Mouse (Mus musculus) T-helper 17 cell (primary cell): ENCODE results near the gene Usp38.

Experiments
- in situ Hi-C, 2 experiments: fragments of 300-600 bp; cut with MboI, MseI; formaldehyde crosslinking; loops; 1 replicate in 1 of 2; 2 replicates in 1 of 2; pipeline ENCODE4 v1.15.1; 2025; ENCODE audit warnings: high pct_unique_total_duplicates in 2 of 2

The Usp38 gene

DNA sequence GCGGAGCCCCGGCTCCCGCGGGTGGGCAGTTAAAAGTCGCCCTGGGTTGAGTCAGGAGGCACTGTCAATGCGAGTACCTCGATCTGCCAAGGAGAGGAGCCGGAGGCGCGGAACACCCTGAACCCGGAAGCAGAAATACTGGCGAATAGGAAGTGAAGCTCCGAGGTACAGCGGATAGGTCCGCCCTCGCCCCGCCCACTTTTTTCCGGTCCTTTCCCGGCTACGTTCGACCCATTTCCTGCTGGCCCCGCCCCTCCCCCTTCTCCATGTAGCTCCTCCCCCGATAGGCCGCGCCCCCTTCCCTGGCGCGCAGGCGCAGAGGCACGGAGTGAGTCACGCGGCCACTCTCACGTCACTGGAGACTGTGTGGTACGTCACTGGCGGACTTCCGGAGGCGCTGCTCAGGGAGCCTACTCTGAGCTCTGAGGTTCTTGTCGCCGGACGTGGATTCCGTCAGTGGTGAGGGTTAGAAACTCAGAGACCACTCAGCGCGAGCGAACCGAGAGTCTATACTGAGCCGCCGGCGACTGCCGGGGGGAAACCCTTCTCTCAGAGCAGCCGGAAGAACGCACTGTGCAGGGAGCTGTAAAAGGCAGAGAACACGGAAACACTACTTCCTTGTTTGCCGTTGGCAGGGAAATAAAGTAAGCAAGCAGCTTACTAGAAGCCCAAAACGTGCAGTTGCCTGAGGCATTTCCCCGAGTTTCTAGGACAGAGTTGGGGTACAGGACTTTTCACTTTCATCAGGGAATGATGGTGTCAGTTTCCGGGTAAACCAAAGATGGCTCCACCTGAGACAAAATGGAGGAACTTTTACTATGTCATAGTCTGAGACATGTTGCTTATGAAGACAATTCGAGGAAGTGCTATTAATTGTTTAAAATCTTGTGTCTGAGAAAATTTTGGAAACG is at the start of gene Usp38:
Gene Usp38, minus strand, starts transcription at position 140 of the 911 bp plus-strand sequence.
- in situ Hi-C loops = loop anchor here (5.0 to 25.0 kb wide), 6 partner anchors 268 to 1303 kb away; partner anchors contain the start of genes Abce1 (in 1 of the 2), Anapc10 (in 1 of the 2) and Smarca5 (in 1 of the 2)

DNA sequence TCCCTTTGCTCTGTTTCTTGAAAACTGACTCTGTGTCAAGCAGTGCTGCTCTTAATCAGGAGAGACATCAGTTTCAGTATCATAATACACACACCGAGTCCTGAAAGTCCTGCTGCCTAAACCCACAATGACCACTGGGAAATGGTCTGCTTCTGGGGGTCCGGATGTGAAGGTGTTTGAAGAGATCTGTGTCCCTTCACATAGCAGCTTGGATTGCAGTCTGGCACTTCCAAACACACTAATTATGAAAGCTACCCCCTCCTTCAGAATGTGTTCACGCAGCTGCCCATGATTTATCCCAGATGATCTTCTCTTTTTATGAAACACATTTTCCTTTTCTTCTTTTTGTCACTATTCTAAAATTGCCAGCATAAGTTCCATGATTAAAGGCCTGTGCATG is 47.8 kb upstream of the Usp38 start:
- in situ Hi-C loops = no loop called here

GRCm38 (mm10) chr8:81061950-81062349 is 47.2 kb upstream of the Usp38 start:
- in situ Hi-C loops = no loop called here

- in situ Hi-C loops = loop anchor here in 1 of 2 experiments (10.0 kb wide), 1 partner anchor 391 kb away; no protein-coding TSS in a partner anchor
These were observed 29.5 kb upstream of the Usp38 start for GRCm38 (mm10) chr8:81044201-81044600.

DNA sequence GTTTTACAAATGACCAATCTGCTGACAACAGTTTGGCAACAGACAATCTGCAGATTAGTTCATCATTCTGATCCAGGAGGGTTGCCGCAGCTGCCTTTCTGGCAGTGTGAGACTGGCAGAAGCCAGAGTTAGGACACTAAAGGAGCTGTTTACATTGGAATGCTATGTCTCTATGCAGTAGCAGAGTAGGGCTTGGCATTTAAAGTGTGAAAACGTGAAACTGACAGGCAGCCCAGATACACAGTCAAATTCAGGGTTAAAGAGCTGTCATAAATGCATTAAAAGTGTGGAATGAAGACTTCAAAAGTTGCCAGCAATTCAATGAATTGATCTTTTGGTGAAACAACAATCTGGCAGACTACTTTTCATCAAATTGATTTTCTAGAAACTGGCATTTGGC is 13.3 kb upstream of the Usp38 start:
- in situ Hi-C loops = no loop called here

GRCm38 (mm10) chr8:81017548-81017947 is 2.8 kb upstream of the Usp38 start:
- in situ Hi-C loops = loop anchor here (10.0 to 25.0 kb wide), 3 partner anchors 770 to 1305 kb away; partner anchors contain the start of genes Abce1 (in 1 of the 2) and Anapc10 (in 1 of the 2)

GRCm38 (mm10) chr8:81013811-81014530 is 757 bp downstream of the Usp38 start:
- in situ Hi-C loops = loop anchor here (5.0 to 25.0 kb wide), 6 partner anchors 267 to 1302 kb away; partner anchors contain the start of genes Abce1 (in 1 of the 2), Anapc10 (in 1 of the 2) and Smarca5 (in 1 of the 2)

- in situ Hi-C loops = loop anchor here (5.0 to 25.0 kb wide), 6 partner anchors 265 to 1300 kb away; partner anchors contain the start of genes Abce1 (in 1 of the 2), Anapc10 (in 1 of the 2) and Smarca5 (in 1 of the 2)
These were observed 2.0 kb downstream of the Usp38 start for GRCm38 (mm10) chr8:81012699-81013098.

- in situ Hi-C loops = loop anchor here (5.0 to 25.0 kb wide), 6 partner anchors 265 to 1300 kb away; partner anchors contain the start of genes Abce1 (in 1 of the 2), Anapc10 (in 1 of the 2) and Smarca5 (in 1 of the 2)
These were observed 2.6 kb downstream of the Usp38 start for GRCm38 (mm10) chr8:81012031-81012560.

- in situ Hi-C loops = loop anchor here (5.0 to 25.0 kb wide), 6 partner anchors 263 to 1298 kb away; partner anchors contain the start of genes Abce1 (in 1 of the 2), Anapc10 (in 1 of the 2) and Smarca5 (in 1 of the 2)
These were observed 4.3 kb downstream of the Usp38 start for GRCm38 (mm10) chr8:81010386-81010785.

- in situ Hi-C loops = loop anchor here (25.0 kb wide), 2 partner anchors 782 to 1293 kb away; partner anchors contain the start of genes Abce1 (in 1 of the 2) and Anapc10 (in 1 of the 2)
These were observed 9.6 kb downstream of the Usp38 start for GRCm38 (mm10) chr8:81005114-81005513.

- in situ Hi-C loops = loop anchor here in 1 of 2 experiments (25.0 kb wide), 2 partner anchors 1334 to 1959 kb away; partner anchors contain the start of gene Zfp827
These were observed 18.1 kb downstream of the Usp38 start for GRCm38 (mm10) chr8:80996632-80997031.

- in situ Hi-C loops = loop anchor here in 1 of 2 experiments (5.0 to 25.0 kb wide), 3 partner anchors 240 to 1955 kb away; partner anchors contain the start of gene Zfp827
These were observed 22.8 kb downstream of the Usp38 start for GRCm38 (mm10) chr8:80991937-80992336.

DNA sequence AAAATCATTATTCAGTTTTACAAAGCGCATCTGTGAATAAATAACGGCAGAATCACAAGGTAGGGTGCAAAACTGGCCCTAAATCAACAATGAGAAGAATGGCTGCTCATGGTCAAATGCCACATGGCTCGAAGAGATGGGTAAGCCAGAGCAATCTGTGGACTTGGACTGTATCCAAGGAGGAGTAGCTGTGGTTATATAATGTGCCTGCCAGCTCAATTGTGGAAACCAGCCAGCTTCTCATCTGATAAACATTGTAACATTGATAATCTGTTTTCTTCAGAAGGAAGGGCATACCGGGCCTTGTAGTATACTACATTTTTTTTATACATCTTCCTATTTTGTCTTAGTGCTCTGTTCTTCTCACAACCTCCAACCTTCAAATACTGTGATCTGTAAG is 31.9 kb downstream of the Usp38 start:
- in situ Hi-C loops = loop anchor here (10.0 to 25.0 kb wide), 3 partner anchors 1298 to 1946 kb away; partner anchors contain the start of gene Zfp827 (in 1 of the 2)

DNA sequence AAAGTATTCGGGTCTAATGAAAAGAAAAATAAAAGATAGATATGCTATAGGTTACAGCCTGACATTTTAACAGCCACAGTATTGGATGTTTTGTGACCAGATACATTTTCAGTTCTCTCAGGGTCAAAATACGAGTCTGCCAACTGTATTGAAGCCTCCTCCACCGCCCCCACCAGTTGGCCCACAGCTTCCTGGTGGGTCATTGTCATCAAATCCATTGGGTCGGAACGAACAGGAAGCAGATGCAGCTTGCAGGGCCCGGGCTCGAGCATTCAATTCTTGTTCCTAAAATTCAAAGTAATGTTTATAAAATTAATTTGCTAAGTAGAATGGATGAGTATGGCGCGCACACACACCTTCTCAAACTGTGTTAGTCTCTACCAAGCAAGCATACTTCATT is 33.0 kb downstream of the Usp38 start:
- in situ Hi-C loops = loop anchor here (10.0 to 25.0 kb wide), 3 partner anchors 1297 to 1944 kb away; partner anchors contain the start of gene Zfp827 (in 1 of the 2)

GRCm38 (mm10) chr8:80980063-80980462 is 34.7 kb downstream of the Usp38 start:
- in situ Hi-C loops = loop anchor here (10.0 to 25.0 kb wide), 3 partner anchors 1295 to 1943 kb away; partner anchors contain the start of gene Zfp827 (in 1 of the 2)

- in situ Hi-C loops = loop anchor here in 1 of 2 experiments (25.0 kb wide), 2 partner anchors 1315 to 1940 kb away; partner anchors contain the start of gene Zfp827
These were observed 37.5 kb downstream of the Usp38 start for GRCm38 (mm10) chr8:80977231-80977630.

DNA sequence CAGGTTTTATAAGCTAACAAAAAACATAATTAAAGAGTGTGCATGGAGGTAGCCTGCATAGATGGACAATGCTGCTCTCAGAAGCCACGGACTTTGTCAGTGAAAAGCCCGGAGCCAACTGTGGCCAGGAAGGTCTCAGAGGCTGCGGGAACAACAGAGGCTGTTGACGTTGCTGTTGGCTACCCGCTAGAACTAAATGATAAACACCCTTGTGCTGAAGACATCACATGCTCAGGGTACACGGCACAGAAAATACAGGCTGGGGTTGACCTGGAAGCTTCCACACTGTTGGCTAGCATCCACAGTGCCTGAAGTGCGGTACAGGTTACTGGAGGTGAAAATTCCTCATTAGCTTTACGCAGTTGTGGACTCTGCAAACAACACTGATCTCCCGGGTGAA is 43.6 kb downstream of the Usp38 start:
- in situ Hi-C loops = no loop called here

GRCm38 (mm10) chr8:80970000-80970685 is 44.6 kb downstream of the Usp38 start:
- in situ Hi-C loops = no loop called here

DNA sequence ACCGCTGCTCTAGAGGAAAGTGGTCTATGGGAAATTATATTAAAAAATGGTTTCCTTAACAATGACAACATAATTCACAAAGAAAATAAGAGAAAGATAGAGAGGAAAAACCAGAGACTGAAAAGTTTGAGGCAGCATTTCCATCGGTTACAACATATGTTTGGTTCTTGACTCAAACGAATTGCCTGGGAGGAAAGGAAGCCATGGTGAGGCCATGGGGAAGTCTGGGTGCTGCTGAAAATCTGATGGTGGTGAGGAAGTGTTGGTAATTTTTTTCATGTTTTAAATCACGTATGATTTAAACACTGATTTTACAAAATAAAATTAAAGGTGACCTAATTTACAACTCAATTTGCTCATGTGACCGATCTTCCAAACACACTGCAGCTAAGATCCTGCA is 45.3 kb downstream of the Usp38 start:
- in situ Hi-C loops = no loop called here
